Mouse (Mus musculus) mammary gland, adult 2 months (tissue): ENCODE results near the gene Gm13057. TPM values are rescaled to one million over a fixed set of nuclear protein-coding genes. Genes with fewer than 3 reads are reported as not detected.

Experiments
- polyA plus RNA-seq: library from polyadenylated mRNA; depleted of rRNA; stranded (reverse); fragments of >200 nt; gene quantifications from 2 replicates; pipeline ENCODE4 v1.2.3, GENCODE M21; 2012; ENCODE audit warnings: low replicate concordance; rRNA removed

Gm13057 gene
- not detected in 2 replicates for polyA plus RNA-seq

GRCm38 (mm10) chr4:143551400-143551799, at the start of gene Gm13057, which contains the start of gene BC080695:
Gene Gm13057 (plus strand): TSS chr4:143551709.
Gene BC080695 (plus strand): TSS chr4:143551700.

GRCm38 (mm10) chr4:143511043-143511442, 40.5 kb upstream of the Gm13057 start, which contains the start of gene Gm13043:
Gene Gm13043 (plus strand): TSS chr4:143511343.

GRCm38 (mm10) chr4:143535654-143536053, 15.9 kb upstream of the Gm13057 start, which contains the start of gene Gm13040:
Gene Gm13040 (plus strand): TSS chr4:143535954.

Other genes starting within 250 kb of the Gm13057 start
- gene Lrrc38, start 202.0 kb upstream of the Gm13057 start, polyA plus RNA-seq = 8.2 TPM in 1 of 2 replicates, not detected in the other
- not detected in 2 replicates for gene Pramel1, start 157.3 kb upstream of the Gm13057 start, polyA plus RNA-seq
- 5.3 and 9.7 TPM in 2 replicates for gene Pramef8, start 139.3 kb upstream of the Gm13057 start, polyA plus RNA-seq
- gene Oog4, start 101.4 kb upstream of the Gm13057 start, polyA plus RNA-seq = not detected in 2 replicates
- not detected in 2 replicates for gene Gm13043, start 40.4 kb upstream of the Gm13057 start, polyA plus RNA-seq
- not detected in 2 replicates for gene Gm13040, start 15.8 kb upstream of the Gm13057 start, polyA plus RNA-seq
- not detected in 2 replicates for gene BC080695, start within 50 bp of the Gm13057 start, polyA plus RNA-seq
- not detected in 2 replicates for gene Gm13083, start 63.3 kb downstream of the Gm13057 start, polyA plus RNA-seq
- not detected in 2 replicates for gene Gm13088, start 105.5 kb downstream of the Gm13057 start, polyA plus RNA-seq
- gene Gm13089, start 151.0 kb downstream of the Gm13057 start, polyA plus RNA-seq = not detected in 2 replicates
- gene Gm13078, start 167.7 kb downstream of the Gm13057 start, polyA plus RNA-seq = not detected in 2 replicates
- not detected in 2 replicates for gene Gm13023, start 237.6 kb downstream of the Gm13057 start, polyA plus RNA-seq